Mouse (Mus musculus): ENCODE results near the gene Gdf9. TPM values are rescaled to one million over a fixed set of nuclear protein-coding genes. Genes with fewer than 3 reads are reported as not detected.

Gdf9 gene
- polyA plus RNA-seq, 1 experiment = not detected

GRCm38 (mm10) chr11:53435504-53435903 lies 4.7 kb downstream of the Gdf9 start:
- TF ChIP-seq CTCF (IDR thresholded peaks at IDR 0.05; ENCODE audit: insufficient read depth, low read depth, low read length) (no peak), POLR2A (IDR thresholded peaks at IDR 0.05; ENCODE audit: insufficient read depth, low read depth, low read length) (no peak)
- no peak overlapping the region for H3K27ac ChIP-seq (ENCODE audit: insufficient read depth, low read depth, low read length)
- 87% methylated on average over 8 of the region's 8 CpGs for WGBS
- no peak overlapping the region for H3K4me3 ChIP-seq (ENCODE audit: insufficient read depth, low read depth, low read length)
- H3K4me1 ChIP-seq (ENCODE audit: control insufficient read depth, insufficient read depth, low read length) = no peaks in the 10 kb centered on the region

DNA sequence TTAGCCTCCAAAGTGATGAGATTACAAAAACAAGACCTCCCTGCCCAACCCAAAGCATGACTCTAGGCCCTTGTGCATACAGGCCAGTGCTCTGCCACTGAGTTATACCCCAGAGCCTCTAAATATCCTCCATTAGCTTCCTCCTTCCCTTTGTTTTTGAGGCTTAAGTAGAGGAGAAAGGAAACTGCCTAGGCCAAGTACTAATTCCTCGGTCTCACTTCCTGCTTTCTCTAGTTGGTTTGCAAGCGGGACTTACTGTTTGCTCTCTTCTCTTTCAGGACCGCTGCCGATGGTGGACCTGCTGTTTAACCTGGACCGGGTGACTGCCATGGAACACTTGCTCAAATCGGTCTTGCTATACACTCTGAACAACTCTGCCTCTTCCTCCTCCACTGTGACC lies 5.5 kb downstream of the Gdf9 start:
- H3K4me3 ChIP-seq (ENCODE audit: insufficient read depth, low read depth, low read length) = no peak overlapping the region
- TF ChIP-seq POLR2A (IDR thresholded peaks at IDR 0.05; ENCODE audit: insufficient read depth, low read depth, low read length) = no peak
- TF ChIP-seq CTCF (IDR thresholded peaks at IDR 0.05; ENCODE audit: insufficient read depth, low read depth, low read length) = no peak
- 89% methylated on average over 6 of the region's 6 CpGs for WGBS
- H3K27ac ChIP-seq (ENCODE audit: insufficient read depth, low read depth, low read length) = no peak overlapping the region
- H3K4me1 ChIP-seq (ENCODE audit: control insufficient read depth, insufficient read depth, low read length) = no peaks in the 10 kb centered on the region

DNA sequence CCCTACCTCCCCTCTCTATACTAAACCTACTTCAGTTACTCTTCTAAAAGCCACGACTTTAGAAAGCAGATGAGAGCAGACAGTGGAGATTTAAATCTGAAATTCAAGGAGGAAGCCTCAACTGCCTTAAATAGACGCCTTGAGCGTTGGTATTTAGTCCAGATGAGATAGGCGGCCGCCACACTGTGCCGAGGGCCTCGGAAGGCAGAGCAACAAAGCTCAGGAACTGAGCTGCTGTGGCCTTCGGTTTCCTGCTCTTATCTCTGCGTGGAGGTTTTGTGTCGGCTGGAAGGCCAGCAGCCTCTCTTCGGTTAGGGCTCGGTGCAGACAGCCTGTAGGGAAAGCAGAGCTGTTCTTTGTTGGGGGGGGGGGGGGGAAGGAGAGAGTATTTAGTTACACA lies 11.1 kb downstream of the Gdf9 start:
- TF ChIP-seq CTCF (IDR thresholded peaks at IDR 0.05; ENCODE audit: insufficient read depth, low read depth, low read length) = no peak
- TF ChIP-seq POLR2A (IDR thresholded peaks at IDR 0.05; ENCODE audit: insufficient read depth, low read depth, low read length) = no peak
- 62% methylated on average over 12 of the region's 12 CpGs for WGBS
- Histone ChIP-seq H3K4me1 (ENCODE audit: control insufficient read depth, insufficient read depth, low read length) (no peaks in the 10 kb centered on the region), H3K27ac (ENCODE audit: insufficient read depth, low read depth, low read length) (no peak overlapping the region), H3K4me3 (ENCODE audit: insufficient read depth, low read depth, low read length) (no peak overlapping the region)

GRCm38 (mm10) chr11:53443861-53444260 lies 13.0 kb downstream of the Gdf9 start:
- no peak overlapping the region for H3K4me3 ChIP-seq (ENCODE audit: insufficient read depth, low read depth, low read length)
- no peaks in the 10 kb centered on the region for H3K4me1 ChIP-seq (ENCODE audit: control insufficient read depth, insufficient read depth, low read length)
- 24% methylated on average over 6 of the region's 6 CpGs for WGBS
- no peak overlapping the region for H3K27ac ChIP-seq (ENCODE audit: insufficient read depth, low read depth, low read length)
- TF ChIP-seq POLR2A (IDR thresholded peaks at IDR 0.05; ENCODE audit: insufficient read depth, low read depth, low read length) (no peak), CTCF (IDR thresholded peaks at IDR 0.05; ENCODE audit: insufficient read depth, low read depth, low read length) (no peak)

DNA sequence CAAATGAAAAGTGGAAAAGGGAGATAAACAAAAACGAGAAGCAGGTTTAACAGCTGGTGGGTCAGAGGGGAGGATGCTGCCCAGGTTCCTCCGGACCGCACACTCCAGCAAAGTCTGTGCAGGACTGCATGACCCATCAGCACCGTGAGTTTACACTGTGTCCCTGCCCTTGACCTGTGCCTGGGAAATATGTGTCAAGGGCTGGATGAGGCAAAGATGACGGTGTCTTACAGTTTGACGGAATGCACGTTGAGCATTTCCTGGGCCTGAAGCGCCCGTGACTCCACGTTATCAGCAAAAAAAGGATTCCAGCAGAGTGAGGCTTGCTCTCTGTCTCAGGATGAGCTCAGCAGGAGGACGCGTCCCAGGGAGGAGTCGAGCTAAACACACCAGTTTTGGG lies 14.7 kb downstream of the Gdf9 start:
- H3K4me3 ChIP-seq (ENCODE audit: insufficient read depth, low read depth, low read length) = no peak overlapping the region
- H3K4me1 ChIP-seq (ENCODE audit: control insufficient read depth, insufficient read depth, low read length) = no peaks in the 10 kb centered on the region; the same call in 1 of the 2 replicates
- H3K27ac ChIP-seq (ENCODE audit: insufficient read depth, low read depth, low read length) = no peak overlapping the region
- WGBS = 85% methylated on average over 13 of the region's 13 CpGs
- TF ChIP-seq CTCF (IDR thresholded peaks at IDR 0.05; ENCODE audit: insufficient read depth, low read depth, low read length) = no peak
- TF ChIP-seq POLR2A (IDR thresholded peaks at IDR 0.05; ENCODE audit: insufficient read depth, low read depth, low read length) = no peak

DNA sequence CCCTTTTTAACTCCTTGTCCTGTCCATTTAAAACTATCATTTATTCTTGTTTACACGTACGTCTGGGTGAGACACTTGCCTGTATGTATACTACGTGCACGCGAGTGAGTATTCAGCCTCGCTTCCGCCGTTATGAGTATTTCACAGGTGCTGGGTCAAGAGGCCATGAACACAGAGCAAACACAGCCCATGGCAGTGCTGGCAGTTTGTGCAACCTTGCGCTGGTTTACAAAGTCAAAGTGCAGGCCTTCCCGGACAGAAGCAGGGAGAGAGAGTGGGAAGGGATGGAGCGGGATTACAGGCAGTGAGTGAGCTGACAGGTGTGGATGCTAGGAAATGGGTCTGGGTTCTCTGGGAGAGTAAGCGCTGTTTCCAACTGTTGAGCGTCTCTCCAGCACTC lies 15.4 kb downstream of the Gdf9 start:
- H3K27ac ChIP-seq (ENCODE audit: insufficient read depth, low read depth, low read length) = no peak overlapping the region
- no peaks in the 10 kb centered on the region; the same call in 1 of the 2 replicates for H3K4me1 ChIP-seq (ENCODE audit: control insufficient read depth, insufficient read depth, low read length)
- 95% methylated on average over 13 of the region's 13 CpGs for WGBS
- no peak overlapping the region for H3K4me3 ChIP-seq (ENCODE audit: insufficient read depth, low read depth, low read length)
- TF ChIP-seq POLR2A (IDR thresholded peaks at IDR 0.05; ENCODE audit: insufficient read depth, low read depth, low read length) = no peak
- no peak for TF ChIP-seq CTCF (IDR thresholded peaks at IDR 0.05; ENCODE audit: insufficient read depth, low read depth, low read length)

DNA sequence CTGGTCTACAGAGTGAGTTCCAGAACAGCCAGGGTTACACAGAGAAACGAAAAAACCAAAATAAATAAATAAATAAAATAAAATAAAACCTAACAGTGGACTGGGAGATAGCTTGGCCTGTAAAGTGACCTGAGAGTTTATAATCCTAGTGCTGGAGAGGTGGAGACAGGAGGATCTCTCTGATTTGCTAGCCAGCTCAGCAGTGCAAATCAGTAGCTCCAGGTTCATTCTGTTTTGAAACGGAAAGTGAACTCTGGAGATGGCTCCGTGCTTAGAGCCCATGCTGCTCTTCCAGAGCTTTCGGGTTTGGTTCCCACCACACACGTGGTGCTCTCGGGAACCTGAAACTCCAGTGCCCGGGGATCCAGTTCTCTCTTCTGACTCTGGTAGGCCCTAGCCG lies 17.2 kb downstream of the Gdf9 start:
- TF ChIP-seq CTCF (IDR thresholded peaks at IDR 0.05; ENCODE audit: insufficient read depth, low read depth, low read length) (no peak), POLR2A (IDR thresholded peaks at IDR 0.05; ENCODE audit: insufficient read depth, low read depth, low read length) (no peak)
- WGBS = 91% methylated on average over 8 of the region's 8 CpGs
- no peaks in the 10 kb centered on the region; the same call in 1 of the 2 replicates for H3K4me1 ChIP-seq (ENCODE audit: control insufficient read depth, insufficient read depth, low read length)

DNA sequence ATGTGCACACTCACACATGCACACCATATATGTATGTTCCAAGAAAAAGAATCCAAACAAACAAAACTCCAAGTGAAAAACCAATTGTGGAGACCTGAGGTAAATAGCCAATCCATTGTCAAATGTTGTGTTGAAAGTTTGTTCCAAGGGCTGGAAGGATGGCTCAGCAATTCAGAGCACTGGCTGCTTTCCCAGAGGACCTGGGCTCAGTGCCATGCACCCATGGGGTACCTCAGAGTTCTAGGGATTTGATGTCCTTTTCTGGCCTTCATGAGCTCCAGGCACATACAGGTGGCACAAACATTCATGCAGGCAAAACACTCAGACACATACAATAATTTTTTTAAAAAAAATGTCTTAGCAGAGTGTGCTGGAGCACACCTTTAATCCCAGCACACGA lies 17.7 kb downstream of the Gdf9 start:
- TF ChIP-seq CTCF (IDR thresholded peaks at IDR 0.05; ENCODE audit: insufficient read depth, low read depth, low read length) (no peak), POLR2A (IDR thresholded peaks at IDR 0.05; ENCODE audit: insufficient read depth, low read depth, low read length) (no peak)
- H3K27ac ChIP-seq (ENCODE audit: insufficient read depth, low read depth, low read length) = no peak overlapping the region
- WGBS = 67% methylated on average over 1 of the region's 1 CpGs
- H3K4me3 ChIP-seq (ENCODE audit: insufficient read depth, low read depth, low read length) = no peak overlapping the region
- H3K4me1 ChIP-seq (ENCODE audit: control insufficient read depth, insufficient read depth, low read length) = no peaks in the 10 kb centered on the region; the same call in 1 of the 2 replicates

More for the DNA sequence above, 17.2 kb downstream of the Gdf9 start:
- Histone ChIP-seq H3K27ac (ENCODE audit: insufficient read depth, low read depth, low read length) (no peak overlapping the region), H3K4me3 (ENCODE audit: insufficient read depth, low read depth, low read length) (no peak overlapping the region)

- Histone ChIP-seq H3K4me3 (ENCODE audit: insufficient read depth, low read depth, low read length) (no peak overlapping the region), H3K4me1 (ENCODE audit: control insufficient read depth, insufficient read depth, low read length) (no peaks in the 10 kb centered on the region; the same call in 1 of the 2 replicates), H3K27ac (ENCODE audit: insufficient read depth, low read depth, low read length) (no peak overlapping the region)
- WGBS = 52% methylated on average over 15 of the region's 15 CpGs
- TF ChIP-seq POLR2A (IDR thresholded peaks at IDR 0.05; ENCODE audit: insufficient read depth, low read depth, low read length) (no peak), CTCF (IDR thresholded peaks at IDR 0.05; ENCODE audit: insufficient read depth, low read depth, low read length) (no peak)
Measured at GRCm38 (mm10) chr11:53450070-53450705, 19.4 kb downstream of the Gdf9 start.
